Mouse (Mus musculus) C2C12 (cell line): ENCODE measurements around the gene Pcsk2. TPM values are rescaled to one million over a fixed set of nuclear protein-coding genes. Genes with fewer than 3 reads are reported as not detected.

Source experiments
- H3K27me3 ChIP-seq: one replicate; pipeline ENCODE4 v1.6.1; 2011; ENCODE audit not compliant: control insufficient read depth, insufficient read depth, insufficient read length
- H3K36me3 ChIP-seq: one replicate; pipeline ENCODE4 v1.6.1; 2011; ENCODE audit not compliant: control insufficient read depth, insufficient read depth
- H3K4me3 ChIP-seq: one replicate; pipeline ENCODE4 v1.5.1; 2011; ENCODE audit warnings: mild to moderate bottlenecking, control low read depth; ENCODE audit not compliant: poor library complexity, insufficient read depth, severe bottlenecking
- H3K79me2 ChIP-seq: one replicate; pipeline ENCODE4 v1.6.1; 2011; ENCODE audit not compliant: control insufficient read depth, insufficient read depth
- H3K79me3 ChIP-seq: one replicate; pipeline ENCODE4 v1.6.1; 2011; ENCODE audit warnings: low read depth, control low read depth
- H3ac ChIP-seq: one replicate; pipeline ENCODE3; 2011; ENCODE audit warnings: low read depth; ENCODE audit not compliant: control insufficient read depth, insufficient read length
- CEBPB ChIP-seq: IDR thresholded peaks from one replicate; pipeline ENCODE4 v1.6.1; 2011; ENCODE audit warnings: low read depth, mild to moderate bottlenecking, control low read depth, moderate library complexity
- CTCF ChIP-seq: IDR thresholded peaks from one replicate; pipeline ENCODE4 v1.5.1; 2011; ENCODE audit not compliant: control insufficient read depth, insufficient read depth, insufficient read length
- FOSL1 ChIP-seq: IDR thresholded peaks from one replicate; pipeline ENCODE4 v1.8.0; 2011; ENCODE audit warnings: mild to moderate bottlenecking, low read length; ENCODE audit not compliant: poor library complexity, insufficient read depth, severe bottlenecking
- MAX ChIP-seq: IDR thresholded peaks from one replicate; pipeline ENCODE4 v1.6.1; 2011; ENCODE audit warnings: mild to moderate bottlenecking, control low read depth
- MYOD1 ChIP-seq: IDR thresholded peaks from one replicate; pipeline ENCODE4 v1.6.1; 2011; ENCODE audit warnings: low read depth; ENCODE audit not compliant: control insufficient read depth, insufficient read length
- MYOG ChIP-seq: IDR thresholded peaks from one replicate; pipeline ENCODE4 v1.6.1; 2011; ENCODE audit not compliant: control insufficient read depth, insufficient read length; ENCODE audit errors: extremely low read depth
- USF1 ChIP-seq: IDR thresholded peaks from one replicate; pipeline ENCODE4 v1.6.1; 2011; ENCODE audit warnings: low read depth, mild to moderate bottlenecking, control low read depth, moderate library complexity
- long read RNA-seq, 2 experiments: library from polyadenylated mRNA; unstranded; transcript quantifications; one replicate each; pipeline ENCODE4 v2.0.0; 2019 to 2020
- polyA plus RNA-seq: library from polyadenylated mRNA; unstranded; fragments of >200 nt; fragmentation: generic; extraction: Trizol; gene quantifications from one replicate; pipeline ENCODE4 v1.2.1, GENCODE M21; 2012; ENCODE audit warnings: missing spikeins

Pcsk2 gene
- 0.07 TPM for polyA plus RNA-seq
- long read RNA-seq, experiment 1, result 0 reads
- long read RNA-seq, experiment 2, result 0 reads

GRCm38 (mm10) chr2:143545758-143546246, at the start of gene Pcsk2:
TSS of gene Pcsk2 (plus strand) at chr2:143546156.
- Histone ChIP-seq H3ac (peak within 1 kb of the TSS; percentile 30), H3K36me3 (no peaks in the 10 kb centered on the region), H3K27me3 (peaks cover 13% of the 10 kb centered on the region), H3K79me3 (no peaks in the 10 kb centered on the region), H3K4me3 (peak within 1 kb of the TSS; percentile 11), H3K79me2 (no peaks in the 10 kb centered on the region)
- TF ChIP-seq FOSL1, result no peak
- TF ChIP-seq CEBPB, result no peak
- no peak for TF ChIP-seq MAX
- no peak for TF ChIP-seq MYOG
- TF ChIP-seq MYOD1, result no peak
- TF ChIP-seq USF1, result no peak
- TF ChIP-seq CTCF, result no peak

GRCm38 (mm10) chr2:143500845-143501244, 45.1 kb upstream of the Pcsk2 start:
- no peaks in the 10 kb centered on the region for H3K27me3 ChIP-seq
- H3K79me3 ChIP-seq, result no peaks in the 10 kb centered on the region
- no peak for TF ChIP-seq CEBPB
- no peak for TF ChIP-seq MYOG
- TF ChIP-seq FOSL1, result no peak
- TF ChIP-seq USF1, result no peak
- TF ChIP-seq CTCF, result no peak
- no peak for TF ChIP-seq MYOD1
- TF ChIP-seq MAX, result no peak
- H3ac ChIP-seq, result no peak overlapping the region
- no peaks in the 10 kb centered on the region for H3K36me3 ChIP-seq
- no peak overlapping the region for H3K4me3 ChIP-seq
- H3K79me2 ChIP-seq, result no peaks in the 10 kb centered on the region

GRCm38 (mm10) chr2:143501760-143502159, 44.2 kb upstream of the Pcsk2 start:
- Histone ChIP-seq H3K4me3 (no peak overlapping the region), H3K79me2 (no peaks in the 10 kb centered on the region), H3ac (no peak overlapping the region), H3K27me3 (no peaks in the 10 kb centered on the region), H3K36me3 (no peaks in the 10 kb centered on the region), H3K79me3 (no peaks in the 10 kb centered on the region)
- TF ChIP-seq FOSL1, result no peak
- no peak for TF ChIP-seq MAX
- no peak for TF ChIP-seq CEBPB
- no peak for TF ChIP-seq USF1
- no peak for TF ChIP-seq MYOG
- no peak for TF ChIP-seq MYOD1
- no peak for TF ChIP-seq CTCF

GRCm38 (mm10) chr2:143502203-143502602, 43.8 kb upstream of the Pcsk2 start:
- Histone ChIP-seq H3K79me3 (no peaks in the 10 kb centered on the region), H3K27me3 (no peaks in the 10 kb centered on the region), H3ac (no peak overlapping the region), H3K79me2 (no peaks in the 10 kb centered on the region), H3K36me3 (no peaks in the 10 kb centered on the region), H3K4me3 (no peak overlapping the region)
- TF ChIP-seq USF1 (no peak), MYOD1 (no peak), MYOG (no peak), MAX (no peak), FOSL1 (no peak), CTCF (no peak), CEBPB (no peak)

- Histone ChIP-seq H3K4me3 (no peak overlapping the region), H3K27me3 (no peaks in the 10 kb centered on the region), H3K79me3 (no peaks in the 10 kb centered on the region), H3K79me2 (no peaks in the 10 kb centered on the region), H3ac (no peak overlapping the region), H3K36me3 (no peaks in the 10 kb centered on the region)
- TF ChIP-seq MYOG, result no peak
- no peak for TF ChIP-seq USF1
- no peak for TF ChIP-seq CTCF
- no peak for TF ChIP-seq FOSL1
- no peak for TF ChIP-seq MAX
- TF ChIP-seq CEBPB, result no peak
- TF ChIP-seq MYOD1, result no peak
Measured at GRCm38 (mm10) chr2:143536485-143536884, 9.5 kb upstream of the Pcsk2 start.

- Histone ChIP-seq H3K4me3 (peak overlapping the region; percentile 11), H3ac (no peak overlapping the region), H3K36me3 (no peaks in the 10 kb centered on the region), H3K27me3 (peaks cover 13% of the 10 kb centered on the region), H3K79me3 (no peaks in the 10 kb centered on the region), H3K79me2 (no peaks in the 10 kb centered on the region)
- TF ChIP-seq USF1 (no peak), MAX (no peak), FOSL1 (no peak), MYOG (no peak), MYOD1 (no peak), CTCF (no peak), CEBPB (no peak)
Measured at GRCm38 (mm10) chr2:143545299-143545751, 631 bp upstream of the Pcsk2 start.
